Mouse (Mus musculus): ENCODE data around the gene Nelfcd. TPM values are rescaled to one million over a fixed set of nuclear protein-coding genes. Genes with fewer than 3 reads are reported as not detected.

The Nelfcd gene
- polyA plus RNA-seq, 1 experiment from 2014 or later, result 38.8 TPM

- ATAC-seq (no peak), DNase-seq (no peak)
- Histone ChIP-seq H3K9ac (replicated peaks) (no peak overlapping the region), H3K4me3 (ENCODE audit: low read depth, low read length) (no peak overlapping the region), H3K27ac (ENCODE audit: low read depth) (no peak overlapping the region), H3K36me3 (replicated peaks; ENCODE audit: insufficient read depth, low read length) (no peaks in the 10 kb centered on the region), H3K4me2 (ENCODE audit: low read depth, low read length) (no peak overlapping the region), H3K4me1 (ENCODE audit: insufficient read depth) (no peaks in the 10 kb centered on the region), H3K9me3 (ENCODE audit: low read length) (no peaks in the 10 kb centered on the region), H3K27me3 (ENCODE audit: insufficient read depth, low read length) (no peaks in the 10 kb centered on the region)
- 85% methylated on average over 10 of the region's 10 CpGs for WGBS (ENCODE audit: insufficient replicate concordance)
- TF ChIP-seq CTCF (IDR thresholded peaks at IDR 0.05; ENCODE audit: low read depth) (no peak), EP300 (IDR thresholded peaks at IDR 0.05; ENCODE audit: low read depth) (no peak)
These were observed 19.0 kb upstream of the Nelfcd start for GRCm38 (mm10) chr2:174396643-174397042.

DNA sequence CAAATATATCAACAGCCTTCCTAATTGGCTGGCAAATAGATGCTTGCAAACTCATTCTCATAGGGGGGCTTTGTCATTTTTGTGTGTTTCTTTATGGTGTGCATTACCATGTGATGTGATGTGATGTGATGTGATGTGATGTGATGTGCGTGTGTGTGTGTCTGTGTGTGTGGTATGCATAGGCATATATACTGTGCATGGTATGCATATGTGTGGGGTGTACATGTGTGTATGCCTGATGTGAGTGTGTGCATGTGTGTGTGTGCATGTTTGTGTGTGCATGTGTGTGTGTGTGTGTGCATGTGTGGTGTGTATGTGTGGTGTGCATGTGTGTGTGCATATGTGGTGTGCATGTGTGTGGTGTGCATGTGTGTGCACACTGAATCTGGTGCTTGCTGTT is 18.5 kb upstream of the Nelfcd start:
- DNase-seq (no peak), ATAC-seq (no peak)
- Histone ChIP-seq H3K9ac (replicated peaks) (no peak overlapping the region), H3K4me2 (ENCODE audit: low read depth, low read length) (no peak overlapping the region), H3K9me3 (ENCODE audit: low read length) (no peaks in the 10 kb centered on the region), H3K27me3 (ENCODE audit: insufficient read depth, low read length) (no peaks in the 10 kb centered on the region), H3K4me1 (ENCODE audit: insufficient read depth) (no peaks in the 10 kb centered on the region), H3K36me3 (replicated peaks; ENCODE audit: insufficient read depth, low read length) (no peaks in the 10 kb centered on the region), H3K4me3 (ENCODE audit: low read depth, low read length) (no peak overlapping the region), H3K27ac (ENCODE audit: low read depth) (no peak overlapping the region)
- TF ChIP-seq EP300 (IDR thresholded peaks at IDR 0.05; ENCODE audit: low read depth) (no peak), CTCF (IDR thresholded peaks at IDR 0.05; ENCODE audit: low read depth) (no peak)
- WGBS (ENCODE audit: insufficient replicate concordance), result 88% methylated on average over 1 of the region's 1 CpGs

DNA sequence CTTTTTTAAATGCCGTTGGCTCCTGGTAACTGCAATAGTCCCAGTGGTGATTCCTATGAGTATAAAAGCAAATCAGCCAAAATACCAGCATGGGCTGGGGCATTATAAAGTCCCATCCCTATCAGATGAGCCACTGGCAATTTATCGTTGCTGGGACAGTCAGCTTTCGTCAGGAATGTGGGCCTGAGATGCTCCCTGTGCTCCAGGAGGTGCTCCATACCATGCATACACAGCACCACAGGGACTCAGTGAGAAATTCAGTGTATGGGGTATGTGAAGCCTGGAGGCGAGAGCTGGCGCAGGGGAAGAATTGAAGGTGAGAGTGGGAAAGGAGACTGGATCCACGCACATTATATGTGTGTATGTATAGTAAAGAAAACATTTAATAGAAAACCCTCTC is 17.7 kb upstream of the Nelfcd start:
- Histone ChIP-seq H3K4me3 (ENCODE audit: low read depth, low read length) (no peak overlapping the region), H3K4me1 (ENCODE audit: insufficient read depth) (no peaks in the 10 kb centered on the region), H3K27me3 (ENCODE audit: insufficient read depth, low read length) (no peaks in the 10 kb centered on the region), H3K9me3 (ENCODE audit: low read length) (no peaks in the 10 kb centered on the region), H3K4me2 (ENCODE audit: low read depth, low read length) (no peak overlapping the region), H3K9ac (replicated peaks) (no peak overlapping the region), H3K36me3 (replicated peaks; ENCODE audit: insufficient read depth, low read length) (no peaks in the 10 kb centered on the region), H3K27ac (ENCODE audit: low read depth) (no peak overlapping the region)
- 81% methylated on average over 6 of the region's 6 CpGs for WGBS (ENCODE audit: insufficient replicate concordance)
- ATAC-seq (no peak), DNase-seq (no peak)
- no peak for TF ChIP-seq EP300 (IDR thresholded peaks at IDR 0.05; ENCODE audit: low read depth)
- TF ChIP-seq CTCF (IDR thresholded peaks at IDR 0.05; ENCODE audit: low read depth), result no peak

- H3K9ac ChIP-seq (replicated peaks), result no peak overlapping the region
These were observed 15.2 kb upstream of the Nelfcd start for GRCm38 (mm10) chr2:174400396-174400795.

GRCm38 (mm10) chr2:174410222-174410621 is 5.4 kb upstream of the Nelfcd start:
- WGBS (ENCODE audit: insufficient replicate concordance), result 58% methylated on average over 2 of the region's 2 CpGs
- TF ChIP-seq EP300 (IDR thresholded peaks at IDR 0.05; ENCODE audit: low read depth), result no peak
- TF ChIP-seq CTCF (IDR thresholded peaks at IDR 0.05; ENCODE audit: low read depth), result no peak
- Histone ChIP-seq H3K4me3 (ENCODE audit: low read depth, low read length) (no peak overlapping the region), H3K36me3 (replicated peaks; ENCODE audit: insufficient read depth, low read length) (no peaks in the 10 kb centered on the region), H3K27ac (ENCODE audit: low read depth) (no peak overlapping the region), H3K4me1 (ENCODE audit: insufficient read depth) (0 out of 2 replicates have a peak, but pooled peaks cover 2% of the 10 kb centered on the region), H3K9ac (replicated peaks) (no peak overlapping the region), H3K9me3 (ENCODE audit: low read length) (no peaks in the 10 kb centered on the region), H3K4me2 (ENCODE audit: low read depth, low read length) (no peak overlapping the region), H3K27me3 (ENCODE audit: insufficient read depth, low read length) (no peaks in the 10 kb centered on the region)
- DNase-seq (no peak), ATAC-seq (peak; percentile 85)

More at GRCm38 (mm10) chr2:174400396-174400795, 15.2 kb upstream of the Nelfcd start:
- Histone ChIP-seq H3K9me3 (ENCODE audit: low read length) (no peaks in the 10 kb centered on the region), H3K36me3 (replicated peaks; ENCODE audit: insufficient read depth, low read length) (no peaks in the 10 kb centered on the region), H3K4me3 (ENCODE audit: low read depth, low read length) (no peak overlapping the region), H3K27ac (ENCODE audit: low read depth) (no peak overlapping the region), H3K4me2 (ENCODE audit: low read depth, low read length) (no peak overlapping the region), H3K4me1 (ENCODE audit: insufficient read depth) (no peaks in the 10 kb centered on the region), H3K27me3 (ENCODE audit: insufficient read depth, low read length) (no peaks in the 10 kb centered on the region)
- DNase-seq, result no peak
- TF ChIP-seq CTCF (IDR thresholded peaks at IDR 0.05; ENCODE audit: low read depth) (no peak), EP300 (IDR thresholded peaks at IDR 0.05; ENCODE audit: low read depth) (no peak)
- WGBS (ENCODE audit: insufficient replicate concordance), result 75% methylated on average over 4 of the region's 4 CpGs
- ATAC-seq, result no peak

- Histone ChIP-seq H3K9me3 (ENCODE audit: low read length) (no peaks in the 10 kb centered on the region), H3K36me3 (replicated peaks; ENCODE audit: insufficient read depth, low read length) (no peaks in the 10 kb centered on the region), H3K4me3 (ENCODE audit: low read depth, low read length) (no peak overlapping the region), H3K4me1 (ENCODE audit: insufficient read depth) (peaks cover 13% of the 10 kb centered on the region), H3K27ac (ENCODE audit: low read depth) (no peak overlapping the region), H3K4me2 (ENCODE audit: low read depth, low read length) (no peak overlapping the region), H3K27me3 (ENCODE audit: insufficient read depth, low read length) (no peaks in the 10 kb centered on the region), H3K9ac (replicated peaks) (no peak overlapping the region)
- ATAC-seq, result no peak
- TF ChIP-seq CTCF (IDR thresholded peaks at IDR 0.05; ENCODE audit: low read depth) (no peak), EP300 (IDR thresholded peaks at IDR 0.05; ENCODE audit: low read depth) (no peak)
- DNase-seq, result no peak
- 71% methylated on average over 7 of the region's 7 CpGs for WGBS (ENCODE audit: insufficient replicate concordance)
These were observed 2.5 kb upstream of the Nelfcd start for GRCm38 (mm10) chr2:174413127-174413526.
